Mouse (Mus musculus) layer of hippocampus, postnatal 25 days (tissue): Measurements from ENCODE around the gene Lgals1. TPM values are rescaled to one million over a fixed set of nuclear protein-coding genes. Genes with fewer than 3 reads are reported as not detected.

ENCODE experiments used
- DNase-seq, 2 experiments: peaks; one replicate each; pipeline ENCODE4 v3.0.0; 2022; ENCODE audit warnings: mixed read lengths in 2 of 2, low spot score in 1 of 2; ENCODE audit errors: extremely low spot score in 1 of 2
- total RNA-seq, 2 experiments: library from RNA; stranded (reverse); gene quantifications; 2 replicates each; pipeline ENCODE4 v1.2.3; 2021

Gene Lgals1
- total RNA-seq, 2 experiments from 2014 or later: 15.0 to 18.0 TPM

DNA sequence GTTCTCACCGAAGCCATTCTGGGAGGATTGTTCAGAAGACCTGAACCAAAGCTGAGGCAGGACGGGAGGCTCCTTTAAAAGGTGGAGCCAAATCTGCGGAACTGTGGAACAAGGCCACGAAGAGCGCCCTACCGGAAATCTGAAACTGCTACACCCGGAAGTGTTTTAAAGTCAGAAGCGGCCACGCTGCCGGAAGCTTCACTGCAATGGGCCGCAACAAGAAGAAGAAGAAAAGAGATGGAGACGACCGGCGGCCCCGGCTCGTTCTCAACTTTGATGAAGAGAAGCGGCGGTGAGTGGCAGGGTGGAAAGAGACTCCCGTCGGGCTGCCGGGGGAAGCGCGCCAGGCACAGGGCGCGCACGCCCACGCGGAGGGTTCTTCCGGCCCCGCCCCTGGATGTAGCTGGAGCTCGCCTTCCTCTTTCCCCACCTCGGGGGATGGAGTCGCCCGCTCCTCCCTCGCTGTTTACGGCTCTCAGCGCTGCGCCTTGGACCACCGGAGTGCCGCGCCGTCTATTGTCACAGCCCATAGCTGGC is 8.3 kb downstream of the Lgals1 start, which contains the start of gene Nol12:
Gene Nol12 (plus strand): TSS at position 150 of the 537 bp plus-strand sequence.
- peak; percentile 65 to 79 for DNase-seq

DNA sequence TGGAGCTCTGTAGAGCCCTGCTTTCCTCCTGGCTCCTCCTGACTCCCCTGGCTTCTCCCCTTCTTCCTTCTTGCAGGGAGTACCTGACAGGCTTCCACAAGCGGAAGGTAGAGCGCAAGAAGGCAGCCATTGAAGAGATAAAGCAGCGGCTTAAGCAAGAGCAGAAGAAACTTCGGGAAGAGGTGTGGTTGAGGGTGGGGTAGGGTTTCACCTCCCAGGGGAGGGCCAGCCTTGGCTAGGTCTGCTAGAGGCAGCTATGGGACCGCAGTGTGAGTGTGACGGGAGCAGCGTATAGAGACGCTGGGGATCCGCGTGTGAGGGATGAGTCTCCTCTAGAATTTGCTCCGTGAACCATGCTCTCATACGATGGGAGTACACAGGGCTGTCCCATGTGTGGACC is 9.9 kb downstream of the Lgals1 start:
- DNase-seq: no peak

GRCm38 (mm10) chr15:78937311-78937710 is 10.8 kb downstream of the Lgals1 start:
- no peak for DNase-seq

DNA sequence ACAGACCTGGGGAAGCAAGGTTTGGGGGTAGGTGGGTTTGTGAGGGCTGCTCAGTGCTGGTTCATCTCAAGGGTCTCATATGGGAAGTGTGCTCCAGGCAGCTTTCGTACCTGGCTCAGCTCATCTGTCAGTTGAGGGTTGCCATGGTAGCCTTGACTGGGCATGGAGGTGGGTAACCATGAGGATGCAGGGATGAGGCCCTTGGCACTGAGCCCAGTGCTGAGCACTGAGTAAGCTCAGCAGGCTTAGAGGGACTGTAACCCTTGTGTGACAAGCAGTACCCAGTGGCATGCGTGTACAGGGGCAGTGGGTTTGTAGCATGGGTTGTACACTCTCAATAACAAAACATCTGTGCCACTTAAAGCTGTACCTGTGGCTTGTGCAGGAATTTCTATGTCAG is 11.4 kb downstream of the Lgals1 start:
- DNase-seq: no peak

GRCm38 (mm10) chr15:78940325-78940724 is 13.8 kb downstream of the Lgals1 start:
- DNase-seq: no peak

DNA sequence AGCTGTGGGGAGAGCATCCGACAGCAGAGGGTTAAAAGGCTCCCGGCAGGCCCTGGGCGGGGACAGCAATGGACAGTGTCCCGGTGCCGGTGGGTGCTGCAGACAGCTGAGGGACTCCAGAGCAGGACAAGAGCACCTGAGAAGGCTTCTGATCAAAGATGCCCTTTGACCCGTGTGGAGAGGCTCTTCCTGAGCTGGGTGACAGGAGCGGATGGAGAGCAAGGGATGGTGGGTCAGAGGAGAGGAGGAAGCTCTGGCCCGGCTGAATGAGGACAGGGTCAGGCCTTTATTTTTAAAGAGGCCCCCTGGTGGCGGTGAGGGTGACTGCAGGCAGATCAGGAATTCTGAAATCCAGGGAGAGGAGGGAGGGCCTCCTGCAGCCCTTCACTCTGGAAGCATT is 16.1 kb downstream of the Lgals1 start:
- DNase-seq: peak; percentile 67 to 90

GRCm38 (mm10) chr15:78946232-78946631 is 19.7 kb downstream of the Lgals1 start:
- no peak for DNase-seq

- DNase-seq: peak; percentile 38 to 55
Observed at GRCm38 (mm10) chr15:78947657-78948056, 21.1 kb downstream of the Lgals1 start, which contains the start of gene Triobp. TSS of gene Triobp (plus strand) at chr15:78947724.

GRCm38 (mm10) chr15:78948152-78948725 is 21.7 kb downstream of the Lgals1 start:
- no peak for DNase-seq

GRCm38 (mm10) chr15:78948883-78949282 is 22.4 kb downstream of the Lgals1 start:
- DNase-seq: no peak

DNA sequence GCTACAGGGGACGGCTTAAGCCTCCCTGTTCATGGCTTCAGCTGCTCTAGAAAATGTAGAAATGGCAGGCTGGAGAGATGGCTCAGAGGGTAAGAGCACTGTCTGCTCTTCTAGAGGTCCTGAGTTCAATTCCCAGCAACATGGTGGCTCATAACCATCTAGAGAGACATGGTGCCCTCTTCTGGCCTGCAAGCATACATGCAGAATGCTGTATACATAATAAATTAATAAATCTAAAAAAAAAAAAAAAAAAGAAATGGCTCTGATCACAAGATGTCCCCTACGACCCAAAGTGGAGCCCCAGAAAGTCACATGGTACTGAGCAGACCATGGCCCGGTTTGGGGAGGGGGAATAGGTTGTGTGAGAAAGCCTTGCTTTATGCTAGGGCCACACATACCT is 29.1 kb downstream of the Lgals1 start:
- DNase-seq: no peak

DNA sequence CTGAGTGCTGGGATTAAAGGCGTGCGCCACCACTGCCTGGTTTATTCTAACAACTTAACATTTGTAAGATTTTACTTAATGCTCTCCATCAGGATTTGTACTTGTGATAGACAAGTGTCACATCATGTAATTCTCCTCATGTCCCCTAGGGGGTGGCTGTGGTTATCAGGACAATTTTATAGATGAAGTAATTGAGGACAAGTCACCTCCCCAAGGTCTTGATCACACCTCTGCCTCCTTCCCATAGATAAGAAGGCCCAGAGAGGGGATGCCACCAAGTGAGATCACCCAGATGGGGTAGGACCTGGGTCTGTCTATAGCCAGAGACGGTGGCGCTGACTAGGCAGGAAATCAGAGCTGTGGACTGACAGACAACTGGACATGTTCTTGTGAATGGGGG is 29.8 kb downstream of the Lgals1 start:
- DNase-seq: no peak

GRCm38 (mm10) chr15:78957021-78957420 is 30.5 kb downstream of the Lgals1 start:
- DNase-seq: no peak

DNA sequence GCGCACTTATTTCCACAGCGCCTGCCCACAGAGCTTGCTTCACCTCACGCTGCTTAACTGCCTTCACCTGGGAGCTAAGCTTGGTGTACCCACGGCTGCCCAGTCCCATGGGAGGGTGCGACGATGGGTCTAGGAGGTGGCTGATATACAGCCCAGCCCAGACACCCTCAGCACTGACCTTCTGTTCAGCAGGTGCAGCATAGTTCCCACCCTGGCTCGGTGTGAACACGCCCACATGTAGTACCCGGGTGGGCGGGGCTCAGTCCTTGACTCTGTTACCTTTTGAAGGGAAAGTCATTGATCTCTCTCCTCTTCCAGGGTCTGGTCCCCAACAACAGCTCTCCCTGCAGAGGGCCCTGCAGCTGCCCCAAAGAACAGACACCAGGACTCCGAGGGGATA is 33.0 kb downstream of the Lgals1 start:
- DNase-seq: no peak

- DNase-seq: no peak
Observed at GRCm38 (mm10) chr15:78960088-78960487, 33.6 kb downstream of the Lgals1 start.

DNA sequence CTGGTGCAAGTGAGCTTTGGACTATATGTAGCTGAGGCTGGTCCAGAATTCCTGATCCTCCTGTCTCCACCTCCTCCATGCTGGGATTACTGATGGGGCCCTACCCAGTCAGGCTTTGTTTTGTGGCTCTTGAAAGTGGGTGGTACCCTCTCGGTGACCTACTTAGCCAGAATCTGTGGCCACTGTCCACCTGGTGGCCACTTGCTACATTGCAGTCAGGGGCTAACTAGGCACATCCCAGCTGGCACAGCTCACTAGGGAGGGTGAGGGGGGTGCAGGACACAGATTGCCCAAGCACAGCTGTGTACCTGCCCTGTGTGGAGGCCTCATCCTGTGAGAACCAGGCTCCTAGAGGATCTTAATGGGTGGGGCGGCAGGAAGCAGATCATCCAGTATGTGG is 36.4 kb downstream of the Lgals1 start:
- no peak for DNase-seq

DNA sequence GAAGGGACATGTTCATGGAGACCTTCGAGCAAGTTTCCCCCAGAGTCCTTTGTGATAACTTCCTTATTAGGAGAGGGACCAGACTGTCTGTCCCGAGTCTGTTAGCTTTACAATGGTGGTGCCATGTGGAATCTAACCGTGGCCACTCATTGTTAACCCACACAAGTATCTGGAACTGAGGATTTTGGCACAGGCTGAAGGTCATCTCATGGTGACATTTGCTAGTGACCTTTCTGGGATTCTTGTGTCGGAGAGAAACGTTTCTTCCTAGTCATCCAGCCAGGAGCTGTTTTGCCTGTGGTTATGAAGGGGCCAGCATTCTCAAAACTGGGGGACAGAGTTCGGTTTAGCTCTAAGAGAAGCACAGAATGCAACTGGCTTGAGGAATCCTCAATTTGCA is 45.1 kb downstream of the Lgals1 start:
- DNase-seq: no peak

GRCm38 (mm10) chr15:78973950-78974349 is 47.4 kb downstream of the Lgals1 start:
- DNase-seq: no peak

DNA sequence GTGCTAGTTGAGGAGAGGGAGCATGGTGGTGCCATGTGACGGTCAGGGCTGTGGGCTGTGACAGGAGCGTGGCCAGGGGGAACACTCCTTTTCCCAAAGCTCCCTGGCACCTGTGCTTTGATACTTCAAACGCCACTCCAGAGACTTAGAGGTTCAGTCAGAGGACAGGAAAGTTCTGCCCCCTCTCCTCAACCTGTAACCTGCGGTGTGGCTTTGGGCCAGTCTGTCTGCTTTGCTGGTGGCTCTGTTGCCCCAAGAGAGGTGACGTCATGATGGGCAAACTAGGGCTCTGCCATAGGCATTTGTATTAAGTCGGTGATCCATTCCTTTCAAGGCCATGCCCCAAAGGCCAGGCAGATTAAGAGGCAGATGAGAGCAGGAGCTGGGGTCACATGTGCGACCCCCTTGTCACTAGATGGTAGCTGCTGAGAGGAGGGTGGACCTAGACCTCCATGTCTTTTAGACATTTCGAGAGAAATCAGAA is 51.2 kb downstream of the Lgals1 start:
- DNase-seq: no peak

GRCm38 (mm10) chr15:78978875-78979274 is 52.4 kb downstream of the Lgals1 start:
- DNase-seq: no peak
